ENCODE assay signal across 9 mouse cellular contexts in genomic region chr6:115901062-115901461, GRCm38 (mm10). TPM values are rescaled to one million over a fixed set of nuclear protein-coding genes. Genes with fewer than 3 reads are reported as not detected.
A peak's percentile ranks its signal among the peaks of the same experiment; 100 is the strongest.
DNase-seq lines count a peak whose midpoint lies in the region; ATAC-seq and TF ChIP-seq lines count a peak whose summit lies in the region.
"Had no signal": no experiment of that assay in that cellular context is flagged by ENCODE, and none has a peak within 500 bp of the region (broad histone marks: within the 10 kb centered on the region; RNA-seq: fewer than 3 reads in every experiment).

No protein-coding gene starts in this region.

- no peak overlapping the region for H3K4me3 ChIP-seq in gastrocnemius, adult 2 months
- no peak overlapping the region for H3K4me3 ChIP-seq in hindbrain, postnatal 0 days (ENCODE audit: low read length)
- H3K4me3 ChIP-seq in macrophage (ENCODE audit: inconsistent target): no peak overlapping the region
- H3K4me3 ChIP-seq: erythroblast, embryonic 14.5 days had no signal

- DNase-seq in NIH3T3 (ENCODE audit: low read depth): peak; percentile 93
- peak; percentile 86 for DNase-seq in cerebellum, adult 9-11 months
- DNase-seq in gastrocnemius, adult 2 months: peak; percentile 86
- DNase-seq in hindbrain, postnatal 0 days (ENCODE audit: low spot score): peak; percentile 83
- peak; percentile 69 to 78 for DNase-seq in layer of hippocampus, postnatal 36 days
- peak; percentile 86 for DNase-seq in right cerebral cortex, adult 18-20 months
- DNase-seq in urinary bladder, postnatal 4 days (ENCODE audit: low spot score in 2 of 2): peak; percentile 55 to 73

- H3K27ac ChIP-seq in gastrocnemius, adult 2 months: peak overlapping the region; percentile 88
- no peak overlapping the region for H3K27ac ChIP-seq in hindbrain, postnatal 0 days
- H3K27ac ChIP-seq in macrophage: peak overlapping the region; percentile 95

- H3K4me2 ChIP-seq in hindbrain, postnatal 0 days (ENCODE audit: low read depth, low read length): no peak overlapping the region

- H3K9ac ChIP-seq in hindbrain, postnatal 0 days (replicated peaks; ENCODE audit: low read length): no peak overlapping the region

- intact Hi-C loops in gastrocnemius, adult 2 months (cut with DNase I): loop anchor here (1.0 to 5.0 kb wide), 2 partner anchors 107 to 236 kb away; no protein-coding TSS in a partner anchor

- WGBS in hindbrain, postnatal 0 days: 23% methylated on average over 3 of the region's 3 CpGs
- WGBS in macrophage (ENCODE audit: missing documents): 0% methylated on average over 3 of the region's 3 CpGs

- TF ChIP-seq CTCF in gastrocnemius, adult 2 months (IDR thresholded peaks at IDR 0.05): no peak; the same call in 1 of the 2 replicates
- TF ChIP-seq CTCF in hindbrain, postnatal 0 days (IDR thresholded peaks at IDR 0.05; ENCODE audit: low read depth): peak; percentile 88

- no peaks in the 10 kb centered on the region for H3K27me3 ChIP-seq in hindbrain, postnatal 0 days (ENCODE audit: insufficient read depth, low read length)

- no peaks in the 10 kb centered on the region for H3K9me3 ChIP-seq in hindbrain, postnatal 0 days (ENCODE audit: low read length)

- no peaks in the 10 kb centered on the region for H3K79me2 ChIP-seq in macrophage (ENCODE audit: inconsistent target)

- H3K36me3 ChIP-seq in hindbrain, postnatal 0 days (ENCODE audit: insufficient read depth, low read length): 0 out of 2 replicates have a peak, but pooled peaks cover 5% of the 10 kb centered on the region
- no peaks in the 10 kb centered on the region for H3K36me3 ChIP-seq in macrophage (ENCODE audit: inconsistent target)

- H3K4me1 ChIP-seq in hindbrain, postnatal 0 days (ENCODE audit: insufficient read depth, low read length): no peaks in the 10 kb centered on the region

- peak; percentile 81 for ATAC-seq in hindbrain, postnatal 0 days

RNA-seq across cellular contexts. Expression of gene Rho, which starts 30.5 kb away (rescaled TPM):
- total RNA-seq in gastrocnemius, adult 2 months (2021): under 1 TPM in 1 of 2 experiments, not detected in 1; 0.06 TPM
- 0.37 and 1.1 TPM in 2 replicates for total RNA-seq in hindbrain, postnatal 0 days (2014; rRNA removed)
- polyA plus RNA-seq in hindbrain, postnatal 0 days (2015; fragmentation: Nextera tagmentation; extraction: Ambion mirVana): 0.08 and 0.09 TPM in 2 replicates
- total RNA-seq in layer of hippocampus, postnatal 36 days (2021): under 1 TPM; 0.52 to 0.83 TPM
- total RNA-seq in macrophage (2018; cell fraction: chromatin; rRNA removed): 1 to 10 TPM in 6 of 26 experiments, under 1 TPM in 12, not detected in 8; 0.19 to 2.0 (median 0.68) TPM
- total RNA-seq in macrophage (2018; cell fraction: cytosol; rRNA removed): under 1 TPM in 5 of 26 experiments, not detected in 21; 0.03 to 0.13 (median 0.10) TPM
- total RNA-seq in macrophage (2018; cell fraction: nucleus; rRNA removed): 1 to 10 TPM in 5 of 26 experiments, under 1 TPM in 14, not detected in 7; 0.16 to 1.2 (median 0.54) TPM
- polyA plus RNA-seq in macrophage (2018): not detected in 3 replicates
- polyA plus RNA-seq: erythroblast, embryonic 14.5 days had no signal

RNA-seq across cellular contexts. Expression of gene H1foo, which starts 43.7 kb away (rescaled TPM):
- total RNA-seq in gastrocnemius, adult 2 months (2021): not detected
- 1.0 TPM in 1 of 2 replicates, not detected in the other for total RNA-seq in hindbrain, postnatal 0 days (2014; rRNA removed)
- not detected in 2 replicates for polyA plus RNA-seq in hindbrain, postnatal 0 days (2015; fragmentation: Nextera tagmentation; extraction: Ambion mirVana)
- not detected for total RNA-seq in layer of hippocampus, postnatal 36 days (2021)
- 1 to 10 TPM in 1 of 26 experiments, not detected in 25; 1.4 TPM for total RNA-seq in macrophage (2018; cell fraction: chromatin; rRNA removed)
- total RNA-seq in macrophage (2018; cell fraction: cytosol; rRNA removed): under 1 TPM in 3 of 26 experiments, not detected in 23; 0.14 to 0.42 (median 0.19) TPM
- total RNA-seq in macrophage (2018; cell fraction: nucleus; rRNA removed): under 1 TPM in 1 of 26 experiments, not detected in 25; 0.76 TPM
- polyA plus RNA-seq in macrophage (2018): not detected in 3 replicates
- polyA plus RNA-seq: erythroblast, embryonic 14.5 days had no signal

RNA-seq across cellular contexts. Expression of gene Ift122, which starts 47.8 kb away (rescaled TPM):
- total RNA-seq in gastrocnemius, adult 2 months (2021): 1 to 10 TPM; 4.9 to 5.1 TPM
- 29.3 and 29.4 TPM in 2 replicates for total RNA-seq in hindbrain, postnatal 0 days (2014; rRNA removed)
- polyA plus RNA-seq in hindbrain, postnatal 0 days (2015; fragmentation: Nextera tagmentation; extraction: Ambion mirVana): 19.2 and 19.7 TPM in 2 replicates
- 10 to 100 TPM; 31.6 to 35.3 TPM for total RNA-seq in layer of hippocampus, postnatal 36 days (2021)
- total RNA-seq in macrophage (2018; cell fraction: chromatin; rRNA removed): 10 to 100 TPM in 25 of 26 experiments, 1 to 10 TPM in 1; 7.8 to 51.2 (median 33.7) TPM
- 1 to 10 TPM; 4.5 to 8.2 (median 6.4) TPM for total RNA-seq in macrophage (2018; cell fraction: cytosol; rRNA removed)
- 10 to 100 TPM in 20 of 26 experiments, 1 to 10 TPM in 6; 5.9 to 35.6 (median 13.3) TPM for total RNA-seq in macrophage (2018; cell fraction: nucleus; rRNA removed)
- polyA plus RNA-seq in macrophage (2018): 3.6 to 9.3 TPM (median 6.3 TPM) in 3 replicates

RNA-seq across cellular contexts. Expression of gene Mbd4, which starts 47.9 kb away (rescaled TPM):
- total RNA-seq in gastrocnemius, adult 2 months (2021): under 1 TPM; 0.75 to 0.77 TPM
- 2.9 and 3.8 TPM in 2 replicates for total RNA-seq in hindbrain, postnatal 0 days (2014; rRNA removed)
- 5.6 and 6.5 TPM in 2 replicates for polyA plus RNA-seq in hindbrain, postnatal 0 days (2015; fragmentation: Nextera tagmentation; extraction: Ambion mirVana)
- total RNA-seq in layer of hippocampus, postnatal 36 days (2021): 1 to 10 TPM; 5.0 to 6.8 TPM
- 10 to 100 TPM in 16 of 26 experiments, 1 to 10 TPM in 10; 1.9 to 39.9 (median 14.4) TPM for total RNA-seq in macrophage (2018; cell fraction: chromatin; rRNA removed)
- 1 to 10 TPM; 1.4 to 7.7 (median 4.6) TPM for total RNA-seq in macrophage (2018; cell fraction: cytosol; rRNA removed)
- total RNA-seq in macrophage (2018; cell fraction: nucleus; rRNA removed): 10 to 100 TPM in 13 of 26 experiments, 1 to 10 TPM in 13; 1.5 to 33.5 (median 10.7) TPM
- polyA plus RNA-seq in macrophage (2018): 4.7 to 9.4 TPM (median 5.9 TPM) in 3 replicates
